Comparison of ENCODE assay signal across 8 mouse cellular contexts in genomic region chr13:46501800-46502389, GRCm38 (mm10). TPM values are rescaled to one million over a fixed set of nuclear protein-coding genes. Genes with fewer than 3 reads are reported as not detected.
DNase-seq lines count a peak whose midpoint lies in the region; ATAC-seq and TF ChIP-seq lines count a peak whose summit lies in the region.

Cap2 (plus strand) TSS chr13:46501848.

- peak within 1 kb of the TSS; percentile 89 for H3K4me2 ChIP-seq in embryonic facial prominence, embryonic 12.5 days (replicated peaks)
- peak within 1 kb of the TSS; percentile 87 for H3K4me2 ChIP-seq in kidney, embryonic 14.5 days (replicated peaks; ENCODE audit: low read depth, low read length)
- H3K4me2 ChIP-seq in limb, embryonic 14.5 days (replicated peaks; ENCODE audit: low read depth, low read length, severe bottlenecking), result peak within 1 kb of the TSS; percentile 93
- peak within 1 kb of the TSS; percentile 98 for H3K4me2 ChIP-seq in midbrain, embryonic 15.5 days

- H3K27ac ChIP-seq in bone marrow macrophage, adult 2 months (ENCODE audit: insufficient read depth, low read depth, low read length), result no peak within 1 kb of the TSS
- H3K27ac ChIP-seq in embryonic facial prominence, embryonic 12.5 days, result 0 out of 2 replicates have a peak within 1 kb of the TSS, but pooled peaks have one; percentile 17
- H3K27ac ChIP-seq in kidney, embryonic 14.5 days (ENCODE audit: low read depth, low read length), result no peak within 1 kb of the TSS
- no peak within 1 kb of the TSS for H3K27ac ChIP-seq in limb, embryonic 14.5 days (replicated peaks; ENCODE audit: low read depth, low read length)
- 0 out of 2 replicates have a peak within 1 kb of the TSS, but pooled peaks have one; percentile 9 for H3K27ac ChIP-seq in midbrain, embryonic 15.5 days
- H3K27ac ChIP-seq in spleen, adult 2 months (ENCODE audit: insufficient read depth, low read length), result no peak within 1 kb of the TSS

- no peaks in the 10 kb centered on the region for H3K4me1 ChIP-seq in bone marrow macrophage, adult 2 months (ENCODE audit: control insufficient read depth, insufficient read depth, low read length)
- H3K4me1 ChIP-seq in embryonic facial prominence, embryonic 12.5 days, result peaks cover 5% of the 10 kb centered on the region; the same call in 1 of the 2 replicates
- no peaks in the 10 kb centered on the region for H3K4me1 ChIP-seq in kidney, embryonic 14.5 days (ENCODE audit: control insufficient read depth, insufficient read depth, low read length)
- H3K4me1 ChIP-seq in limb, embryonic 14.5 days (ENCODE audit: control insufficient read depth, insufficient read depth, low read length), result peaks cover 2% of the 10 kb centered on the region; the same call in 1 of the 2 replicates
- H3K4me1 ChIP-seq in midbrain, embryonic 15.5 days, result peaks cover 9% of the 10 kb centered on the region
- peaks cover 6% of the 10 kb centered on the region; the same call in 1 of the 2 replicates for H3K4me1 ChIP-seq in spleen, adult 2 months (ENCODE audit: control insufficient read depth, insufficient read depth, insufficient read length)

- H3K27me3 ChIP-seq in embryonic facial prominence, embryonic 12.5 days, result 0 out of 2 replicates have a peak, but pooled peaks cover 3% of the 10 kb centered on the region
- H3K27me3 ChIP-seq in kidney, embryonic 14.5 days (ENCODE audit: control insufficient read depth, insufficient read depth, low read length), result no peaks in the 10 kb centered on the region; the same call in 1 of the 2 replicates
- H3K27me3 ChIP-seq in limb, embryonic 14.5 days (ENCODE audit: control insufficient read depth, insufficient read depth, low read length), result no peaks in the 10 kb centered on the region
- peaks cover 4% of the 10 kb centered on the region for H3K27me3 ChIP-seq in midbrain, embryonic 15.5 days (replicated peaks)
- H3K27me3 ChIP-seq in spleen, adult 2 months (ENCODE audit: control insufficient read depth, insufficient read depth, low read length), result peaks cover 8% of the 10 kb centered on the region

- H3K4me3 ChIP-seq in bone marrow macrophage, adult 2 months (ENCODE audit: insufficient read depth, low read length), result 0 out of 2 replicates have a peak within 1 kb of the TSS, but pooled peaks have one; percentile 3
- peak within 1 kb of the TSS; percentile 64 for H3K4me3 ChIP-seq in embryonic facial prominence, embryonic 12.5 days
- peak within 1 kb of the TSS; percentile 57 for H3K4me3 ChIP-seq in kidney, embryonic 14.5 days (ENCODE audit: low read length)
- H3K4me3 ChIP-seq in limb, embryonic 14.5 days (replicated peaks; ENCODE audit: low read length), result peak within 1 kb of the TSS; percentile 53
- peak within 1 kb of the TSS; percentile 69 for H3K4me3 ChIP-seq in midbrain, embryonic 15.5 days
- H3K4me3 ChIP-seq in spleen, adult 2 months (ENCODE audit: extremely low read depth, insufficient read depth, insufficient read length), result peak within 1 kb of the TSS; percentile 40; the same call in 1 of the 2 replicates

- no peaks in the 10 kb centered on the region for H3K9me3 ChIP-seq in embryonic facial prominence, embryonic 12.5 days
- no peaks in the 10 kb centered on the region for H3K9me3 ChIP-seq in kidney, embryonic 14.5 days (ENCODE audit: control insufficient read depth, low read length)
- no peaks in the 10 kb centered on the region for H3K9me3 ChIP-seq in limb, embryonic 14.5 days (ENCODE audit: control insufficient read depth, low read length)
- H3K9me3 ChIP-seq in midbrain, embryonic 15.5 days, result no peaks in the 10 kb centered on the region

- peak; percentile 66 for DNase-seq in heart, adult 8-10 months (ENCODE audit: low spot score)
- DNase-seq in limb, embryonic 14.5 days (ENCODE audit: low spot score), result peak; percentile 28
- DNase-seq in spleen, adult 2 months (ENCODE audit: low read depth in 1 of 2, low spot score in 2 of 2), result peak in 1 of 2 experiments; percentile 54

- TF ChIP-seq CTCF in bone marrow macrophage, adult 2 months (IDR thresholded peaks at IDR 0.05; ENCODE audit: low read depth, low read length), result no peak
- TF ChIP-seq CTCF in spleen, adult 2 months (IDR thresholded peaks at IDR 0.05; ENCODE audit: extremely low read depth, insufficient read depth, insufficient read length, insufficient replicate concordance), result no peak

- no peaks in the 10 kb centered on the region for H3K36me3 ChIP-seq in embryonic facial prominence, embryonic 12.5 days
- no peaks in the 10 kb centered on the region for H3K36me3 ChIP-seq in kidney, embryonic 14.5 days (ENCODE audit: control insufficient read depth, insufficient read depth, low read length)
- no peaks in the 10 kb centered on the region for H3K36me3 ChIP-seq in limb, embryonic 14.5 days (ENCODE audit: control insufficient read depth, insufficient read depth, low read length)
- no peaks in the 10 kb centered on the region for H3K36me3 ChIP-seq in midbrain, embryonic 15.5 days (replicated peaks)
- H3K36me3 ChIP-seq in spleen, adult 2 months (ENCODE audit: control insufficient read depth, insufficient read depth, low read length), result no peaks in the 10 kb centered on the region

- no peak for TF ChIP-seq POLR2A in bone marrow macrophage, adult 2 months (IDR thresholded peaks at IDR 0.05; ENCODE audit: borderline replicate concordance, low read depth, low read length)
- no peak for TF ChIP-seq POLR2A in limb, embryonic 14.5 days (IDR thresholded peaks at IDR 0.05; ENCODE audit: borderline replicate concordance, extremely low read depth, insufficient read depth, insufficient read length)
- TF ChIP-seq POLR2A in spleen, adult 2 months (IDR thresholded peaks at IDR 0.05; ENCODE audit: low read depth, low read length), result no peak

- 1% methylated on average over 41 of the region's 42 CpGs for WGBS in embryonic facial prominence, embryonic 12.5 days
- WGBS in kidney, embryonic 14.5 days, result 2% methylated on average over 35 of the region's 42 CpGs
- WGBS in limb, embryonic 14.5 days, result under 1% methylated on average over 27 of the region's 42 CpGs
- under 1% methylated on average over 41 of the region's 42 CpGs for WGBS in midbrain, embryonic 15.5 days
- 5% methylated on average over 31 of the region's 42 CpGs for WGBS in spleen, adult 2 months

- peak within 1 kb of the TSS; percentile 61 for H3K9ac ChIP-seq in embryonic facial prominence, embryonic 12.5 days
- H3K9ac ChIP-seq in kidney, embryonic 14.5 days (ENCODE audit: low read depth, low read length), result peak within 1 kb of the TSS; percentile 61
- H3K9ac ChIP-seq in limb, embryonic 14.5 days (ENCODE audit: low read depth, low read length, severe bottlenecking), result peak within 1 kb of the TSS; percentile 67
- H3K9ac ChIP-seq in midbrain, embryonic 15.5 days, result peak within 1 kb of the TSS; percentile 67

- ATAC-seq in embryonic facial prominence, embryonic 12.5 days (ENCODE audit: insufficient number of reproducible peaks, insufficient read depth, low FRiP score, low TSS enrichment), result peak; percentile 60; the same call in 1 of the 2 replicates
- ATAC-seq in kidney, embryonic 14.5 days (ENCODE audit: low FRiP score, low TSS enrichment), result peak; percentile 86
- peak; percentile 78 for ATAC-seq in limb, embryonic 14.5 days (ENCODE audit: low FRiP score, low read depth)
- ATAC-seq in midbrain, embryonic 15.5 days (replicated peaks), result peak; percentile 80
- no peak for ATAC-seq in activated CD4-positive, CD25-positive, alpha-beta regulatory T cell, adult 4 months

RNA-seq across cellular contexts. Expression of gene Cap2, which starts in this region (rescaled TPM):
- polyA plus RNA-seq in bone marrow macrophage, adult 2 months (2012; ENCODE audit: insufficient read depth, insufficient read length, missing spikeins), result not detected in 2 replicates
- polyA plus RNA-seq in embryonic facial prominence, embryonic 12.5 days (2016; fragmentation: Nextera tagmentation; extraction: Ambion mirVana), result 9.9 and 12.4 TPM in 2 replicates
- total RNA-seq in heart, adult 8-10 months (2022), result 100 to 1,000 TPM; 137 to 160 (median 155) TPM
- 8.7 and 8.9 TPM in 2 replicates for polyA plus RNA-seq in kidney, embryonic 14.5 days (2014; fragmentation: Nextera tagmentation; extraction: Ambion mirVana)
- 27.6 and 30.9 TPM in 2 replicates for polyA plus RNA-seq in limb, embryonic 14.5 days (2012; rRNA removed)
- polyA plus RNA-seq in limb, embryonic 14.5 days (2014; fragmentation: Nextera tagmentation; extraction: Ambion mirVana), result 15.4 and 22.1 TPM in 2 replicates
- 9.8 and 12.4 TPM in 2 replicates for polyA plus RNA-seq in midbrain, embryonic 15.5 days (2015; fragmentation: Nextera tagmentation; extraction: Ambion mirVana)
- polyA plus RNA-seq in spleen, adult 2 months (2012; rRNA removed), result 1.3 and 1.9 TPM in 2 replicates
- polyA plus RNA-seq in activated CD4-positive, CD25-positive, alpha-beta regulatory T cell, adult 4 months (2017; shearing (Covaris generic)), result 1 to 10 TPM in 1 of 2 experiments, not detected in 1; 1.1 TPM

Comparison
In these comparisons a context has a peak if more than half of its experiments do, and no peak if none do; other contexts are left out.
1. H3K27ac ChIP-seq: peak in embryonic facial prominence, embryonic 12.5 days (single experiment) and midbrain, embryonic 15.5 days (single experiment); none in bone marrow macrophage, adult 2 months (single experiment), kidney, embryonic 14.5 days (single experiment), limb, embryonic 14.5 days (single experiment) and spleen, adult 2 months (single experiment).
2. H3K4me3 ChIP-seq: peak in every context shown above with its lines; median percentile 69 in midbrain, embryonic 15.5 days; 64 in embryonic facial prominence, embryonic 12.5 days; 57 in kidney, embryonic 14.5 days; 53 in limb, embryonic 14.5 days; 40 in spleen, adult 2 months; 3 in bone marrow macrophage, adult 2 months.
3. Peak in every context shown above with its lines, with median percentiles within 50 percentile points of each other: H3K4me2 ChIP-seq and H3K9ac ChIP-seq.